16 mouse cellular contexts compared by ENCODE assay signal in the genomic region with DNA sequence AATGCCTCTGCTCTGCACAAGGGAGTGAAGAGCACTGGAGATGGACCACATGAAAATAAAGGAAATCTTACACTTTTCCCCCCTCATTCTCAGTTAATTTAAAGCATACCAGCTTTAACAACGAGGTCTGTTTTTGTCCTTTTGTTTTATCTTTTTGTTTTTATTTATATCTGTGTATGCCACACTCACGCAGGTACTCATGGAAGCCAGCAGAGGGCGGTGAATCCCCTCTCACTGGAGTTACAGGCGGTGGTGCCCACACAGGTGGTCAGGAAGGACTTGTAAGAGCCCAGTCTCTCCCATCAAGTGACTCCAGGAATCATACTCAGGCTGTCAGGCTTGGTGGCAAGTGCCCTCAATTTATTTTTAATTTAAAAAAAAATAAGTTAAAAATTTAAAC. TPM values are rescaled to one million over a fixed set of nuclear protein-coding genes. Genes with fewer than 3 reads are reported as not detected.
DNase-seq lines count a peak whose midpoint lies in the region; ATAC-seq and TF ChIP-seq lines count a peak whose summit lies in the region.
"Had no signal": no experiment of that assay in that cellular context is flagged by ENCODE, and none has a peak within 500 bp of the region (broad histone marks: within the 10 kb centered on the region; RNA-seq: fewer than 3 reads in every experiment).

No protein-coding gene starts in this region.

- no peak overlapping the region for H3K9ac ChIP-seq in hindbrain, postnatal 0 days (replicated peaks; ENCODE audit: low read length)
- no peak overlapping the region for H3K9ac ChIP-seq in hindbrain, embryonic 16.5 days (ENCODE audit: low read depth, low read length)
- no peak overlapping the region for H3K9ac ChIP-seq in lung, embryonic 14.5 days
- H3K9ac ChIP-seq in heart, embryonic 11.5 days (ENCODE audit: low read depth, low read length) = no peak overlapping the region
- H3K9ac ChIP-seq: midbrain, embryonic 12.5 days had no signal

- intact Hi-C loops in heart, postnatal 10 days (cut with DNase I) = no loop called here

- 0 out of 2 replicates have a peak, but pooled peaks have one; percentile 31 for TF ChIP-seq CTCF in hindbrain, postnatal 0 days (IDR thresholded peaks at IDR 0.05; ENCODE audit: low read depth)
- TF ChIP-seq CTCF in lung, embryonic 14.5 days (IDR thresholded peaks at IDR 0.05; ENCODE audit: low read depth) = peak; percentile 48

- H3K4me2 ChIP-seq in hindbrain, postnatal 0 days (ENCODE audit: low read depth, low read length) = no peak overlapping the region
- H3K4me2 ChIP-seq in hindbrain, embryonic 16.5 days (ENCODE audit: low read length) = no peak overlapping the region
- no peak overlapping the region for H3K4me2 ChIP-seq in lung, embryonic 14.5 days
- H3K4me2 ChIP-seq in heart, embryonic 11.5 days = no peak overlapping the region
- H3K4me2 ChIP-seq: midbrain, embryonic 12.5 days had no signal

- no peak overlapping the region for H3K4me3 ChIP-seq in hindbrain, postnatal 0 days (ENCODE audit: low read length)
- no peak overlapping the region for H3K4me3 ChIP-seq in hindbrain, embryonic 16.5 days (ENCODE audit: low read length)
- no peak overlapping the region for H3K4me3 ChIP-seq in lung, embryonic 14.5 days (ENCODE audit: low read depth, low read length)
- H3K4me3 ChIP-seq in embryonic facial prominence, embryonic 10.5 days = no peak overlapping the region
- no peak overlapping the region for H3K4me3 ChIP-seq in heart, embryonic 11.5 days (ENCODE audit: low read depth, low read length)
- H3K4me3 ChIP-seq: limb, embryonic 10.5 days; midbrain, embryonic 12.5 days had no signal

- H3K27me3 ChIP-seq in hindbrain, postnatal 0 days (ENCODE audit: insufficient read depth, low read length) = no peaks in the 10 kb centered on the region
- H3K27me3 ChIP-seq in hindbrain, embryonic 16.5 days (replicated peaks; ENCODE audit: control insufficient read depth, insufficient read depth, low read length) = no peaks in the 10 kb centered on the region
- H3K27me3 ChIP-seq in lung, embryonic 14.5 days (ENCODE audit: insufficient read depth, low read length) = no peaks in the 10 kb centered on the region
- no peaks in the 10 kb centered on the region for H3K27me3 ChIP-seq in embryonic facial prominence, embryonic 10.5 days (replicated peaks; ENCODE audit: low read depth, poor library complexity, severe bottlenecking)
- no peaks in the 10 kb centered on the region for H3K27me3 ChIP-seq in heart, embryonic 11.5 days (ENCODE audit: control insufficient read depth, insufficient read depth, low read length)
- H3K27me3 ChIP-seq: midbrain, embryonic 12.5 days had no signal

- 70% methylated on average over 4 of the region's 4 CpGs for WGBS in hindbrain, postnatal 0 days
- 69% methylated on average over 4 of the region's 4 CpGs for WGBS in hindbrain, embryonic 16.5 days
- WGBS in lung, embryonic 14.5 days = 57% methylated on average over 4 of the region's 4 CpGs
- 66% methylated on average over 4 of the region's 4 CpGs for WGBS in embryonic facial prominence, embryonic 10.5 days
- 57% methylated on average over 4 of the region's 4 CpGs for WGBS in heart, embryonic 11.5 days (ENCODE audit: insufficient replicate concordance)

- no peak overlapping the region for H3K27ac ChIP-seq in hindbrain, postnatal 0 days
- H3K27ac ChIP-seq in hindbrain, embryonic 16.5 days (ENCODE audit: low read depth, low read length) = no peak overlapping the region
- no peak overlapping the region for H3K27ac ChIP-seq in lung, embryonic 14.5 days (ENCODE audit: low read depth)
- H3K27ac ChIP-seq in embryonic facial prominence, embryonic 10.5 days (replicated peaks) = no peak overlapping the region
- H3K27ac ChIP-seq in heart, embryonic 11.5 days (ENCODE audit: low read depth, low read length) = no peak overlapping the region
- H3K27ac ChIP-seq: limb, embryonic 10.5 days; midbrain, embryonic 12.5 days had no signal

- no peak for DNase-seq in hindbrain, postnatal 0 days (ENCODE audit: low spot score)
- DNase-seq in lung, embryonic 14.5 days = no peak
- no peak for DNase-seq in lung, postnatal 36 days
- peak; percentile 39 for DNase-seq in ES-CJ7 (ENCODE audit: low read depth, low spot score)
- DNase-seq in embryonic facial prominence, embryonic 10.5 days (ENCODE audit: low spot score) = peak; percentile 19
- DNase-seq in heart, postnatal 10 days = no peak
- DNase-seq: cerebellum, adult 2 months; kidney, postnatal 14 days; lung, postnatal 10 days; right cerebral cortex, postnatal 14 days had no signal

- no peaks in the 10 kb centered on the region for H3K36me3 ChIP-seq in hindbrain, postnatal 0 days (ENCODE audit: insufficient read depth, low read length)
- no peaks in the 10 kb centered on the region for H3K36me3 ChIP-seq in hindbrain, embryonic 16.5 days (ENCODE audit: control insufficient read depth, insufficient read depth, low read length)
- H3K36me3 ChIP-seq in lung, embryonic 14.5 days (ENCODE audit: insufficient read depth) = no peaks in the 10 kb centered on the region
- no peaks in the 10 kb centered on the region for H3K36me3 ChIP-seq in embryonic facial prominence, embryonic 10.5 days (replicated peaks)
- no peaks in the 10 kb centered on the region for H3K36me3 ChIP-seq in heart, embryonic 11.5 days (ENCODE audit: control insufficient read depth, insufficient read depth, low read length)
- H3K36me3 ChIP-seq: limb, embryonic 10.5 days; midbrain, embryonic 12.5 days had no signal

- no peak for ATAC-seq in hindbrain, postnatal 0 days
- ATAC-seq in hindbrain, embryonic 16.5 days = no peak
- no peak for ATAC-seq in lung, embryonic 14.5 days (ENCODE audit: insufficient read depth)
- no peak for ATAC-seq in heart, embryonic 11.5 days (replicated peaks; ENCODE audit: insufficient number of reproducible peaks, low FRiP score, low TSS enrichment)
- ATAC-seq: activated CD4-positive, CD25-positive, alpha-beta regulatory T cell, adult 4 months had no signal

- H3K9me3 ChIP-seq in hindbrain, postnatal 0 days (ENCODE audit: low read length) = no peaks in the 10 kb centered on the region
- no peaks in the 10 kb centered on the region for H3K9me3 ChIP-seq in hindbrain, embryonic 16.5 days (ENCODE audit: control insufficient read depth, low read length)
- H3K9me3 ChIP-seq in lung, embryonic 14.5 days (ENCODE audit: low read depth, low read length) = no peaks in the 10 kb centered on the region
- no peaks in the 10 kb centered on the region for H3K9me3 ChIP-seq in embryonic facial prominence, embryonic 10.5 days
- no peaks in the 10 kb centered on the region for H3K9me3 ChIP-seq in heart, embryonic 11.5 days (replicated peaks; ENCODE audit: control insufficient read depth, low read length)
- H3K9me3 ChIP-seq: limb, embryonic 10.5 days; midbrain, embryonic 12.5 days had no signal

- 0 out of 2 replicates have a peak, but pooled peaks cover 3% of the 10 kb centered on the region for H3K4me1 ChIP-seq in hindbrain, postnatal 0 days (ENCODE audit: insufficient read depth, low read length)
- H3K4me1 ChIP-seq in hindbrain, embryonic 16.5 days (ENCODE audit: control insufficient read depth, insufficient read depth, low read depth, low read length) = no peaks in the 10 kb centered on the region
- H3K4me1 ChIP-seq in lung, embryonic 14.5 days (ENCODE audit: insufficient read depth) = no peaks in the 10 kb centered on the region
- H3K4me1 ChIP-seq in embryonic facial prominence, embryonic 10.5 days = peaks cover 12% of the 10 kb centered on the region
- no peaks in the 10 kb centered on the region for H3K4me1 ChIP-seq in heart, embryonic 11.5 days (ENCODE audit: control insufficient read depth, insufficient read depth, low read length)

RNA-seq across cellular contexts. Expression of a gene that starts 27.3 kb away (rescaled TPM):
- total RNA-seq in hindbrain, postnatal 0 days (2014; rRNA removed) = not detected in 2 replicates
- 0.26 and 0.48 TPM in 2 replicates for polyA plus RNA-seq in hindbrain, postnatal 0 days (2015; fragmentation: Nextera tagmentation; extraction: Ambion mirVana)
- 0.28 TPM in 1 of 2 replicates, not detected in the other for polyA plus RNA-seq in hindbrain, embryonic 16.5 days (2015; fragmentation: Nextera tagmentation; extraction: Ambion mirVana)
- 0.37 TPM in 1 of 2 replicates, not detected in the other for polyA plus RNA-seq in lung, embryonic 14.5 days (2014; fragmentation: Nextera tagmentation; extraction: Ambion mirVana)
- polyA plus RNA-seq in embryonic facial prominence, embryonic 10.5 days (2016; fragmentation: Nextera tagmentation; extraction: Ambion mirVana) = 0.30 and 0.37 TPM in 2 replicates
- 0.66 and 1.6 TPM in 2 replicates for polyA plus RNA-seq in heart, embryonic 11.5 days (2014; fragmentation: Nextera tagmentation; extraction: Ambion mirVana)
- not detected for total RNA-seq in heart, postnatal 10 days (2021)
- total RNA-seq: granulocyte monocyte progenitor cell, adult 5-6 weeks had no signal
- polyA plus RNA-seq: activated CD4-positive, CD25-positive, alpha-beta regulatory T cell, adult 4 months; limb, embryonic 10.5 days; midbrain, embryonic 12.5 days had no signal

Comparison
In these comparisons a context has a peak if more than half of its experiments do, and no peak if none do; other contexts are left out.
1. DNase-seq: peak in ES-CJ7 (single experiment) and embryonic facial prominence, embryonic 10.5 days (single experiment); none in hindbrain, postnatal 0 days (single experiment), lung, embryonic 14.5 days (single experiment), lung, postnatal 36 days (single experiment) and heart, postnatal 10 days (0 of 2).